Mouse (Mus musculus): ENCODE results near the gene Cdkn1b.

Cdkn1b gene

GRCm38 (mm10) chr6:134903891-134904884, 16.0 kb upstream of the Cdkn1b start:
- DNase-seq (ENCODE audit: low read depth, low spot score), result no peak

GRCm38 (mm10) chr6:134905811-134906210, 14.4 kb upstream of the Cdkn1b start:
- DNase-seq (ENCODE audit: low read depth, low spot score), result no peak

GRCm38 (mm10) chr6:134914523-134914922, 5.7 kb upstream of the Cdkn1b start:
- DNase-seq (ENCODE audit: low read depth, low spot score), result no peak

- DNase-seq (ENCODE audit: low read depth, low spot score), result no peak
These were observed 3.6 kb upstream of the Cdkn1b start for GRCm38 (mm10) chr6:134916641-134917040.

- peak; percentile 78 for DNase-seq (ENCODE audit: low read depth, low spot score)
These were observed 3.1 kb upstream of the Cdkn1b start for GRCm38 (mm10) chr6:134917087-134917486.

GRCm38 (mm10) chr6:134918769-134919168, 1.4 kb upstream of the Cdkn1b start:
- no peak for DNase-seq (ENCODE audit: low read depth, low spot score)

GRCm38 (mm10) chr6:134919511-134920189, 551 bp upstream of the Cdkn1b start:
- no peak for DNase-seq (ENCODE audit: low read depth, low spot score)

- no peak for DNase-seq (ENCODE audit: low read depth, low spot score)
These were observed 953 bp downstream of the Cdkn1b start for GRCm38 (mm10) chr6:134921014-134921694.

- no peak for DNase-seq (ENCODE audit: low read depth, low spot score)
These were observed 1.7 kb downstream of the Cdkn1b start for GRCm38 (mm10) chr6:134921695-134922510.

GRCm38 (mm10) chr6:134922511-134923195, 2.5 kb downstream of the Cdkn1b start:
- DNase-seq (ENCODE audit: low read depth, low spot score), result no peak

GRCm38 (mm10) chr6:134923670-134924069, 3.5 kb downstream of the Cdkn1b start:
- DNase-seq (ENCODE audit: low read depth, low spot score), result no peak

GRCm38 (mm10) chr6:134924262-134924661, 4.1 kb downstream of the Cdkn1b start:
- no peak for DNase-seq (ENCODE audit: low read depth, low spot score)

GRCm38 (mm10) chr6:134925673-134926337, 5.6 kb downstream of the Cdkn1b start:
- DNase-seq (ENCODE audit: low read depth, low spot score), result no peak

GRCm38 (mm10) chr6:134926338-134926705, 6.1 kb downstream of the Cdkn1b start:
- no peak for DNase-seq (ENCODE audit: low read depth, low spot score)

GRCm38 (mm10) chr6:134926803-134927594, 6.8 kb downstream of the Cdkn1b start:
- DNase-seq (ENCODE audit: low read depth, low spot score), result no peak

GRCm38 (mm10) chr6:134927595-134928095, 7.4 kb downstream of the Cdkn1b start:
- DNase-seq (ENCODE audit: low read depth, low spot score), result no peak

- peak; percentile 93 for DNase-seq (ENCODE audit: low read depth, low spot score)
These were observed 8.1 kb downstream of the Cdkn1b start for GRCm38 (mm10) chr6:134928096-134928888.

- no peak for DNase-seq (ENCODE audit: low read depth, low spot score)
These were observed 8.7 kb downstream of the Cdkn1b start for GRCm38 (mm10) chr6:134928889-134929310.

Measured in skeletal muscle tissue, adult 2 months (tissue).